Mouse (Mus musculus) heart, embryonic 11.5 days (tissue): ENCODE results near the gene Npnt. TPM values are rescaled to one million over a fixed set of nuclear protein-coding genes. Genes with fewer than 3 reads are reported as not detected.

ENCODE experiments used
- ATAC-seq: fragments of 200-750 bp; cut with Nextera tagmentation; replicated peaks from 2 replicates; pipeline ENCODE4 v1.8.0; 2017; ENCODE audit warnings: moderate library complexity; ENCODE audit not compliant: insufficient number of reproducible peaks, low FRiP score, low TSS enrichment
- H3K27ac ChIP-seq: fragments of 300-500 bp; sonication (generic); 2 replicates; pipeline ENCODE4 v1.5.1; 2014; ENCODE audit warnings: mild to moderate bottlenecking, low read depth, low read length
- H3K27me3 ChIP-seq: fragments of 300-500 bp; sonication (generic); 2 replicates; pipeline ENCODE4 v1.6.1; 2014; ENCODE audit warnings: mild to moderate bottlenecking, low read length, mixed read lengths; ENCODE audit not compliant: control insufficient read depth, insufficient read depth
- H3K36me3 ChIP-seq: fragments of 300-500 bp; sonication (generic); 2 replicates; pipeline ENCODE4 v1.6.1; 2014; ENCODE audit warnings: mild to moderate bottlenecking, low read length, moderate library complexity, mixed read lengths; ENCODE audit not compliant: control insufficient read depth, insufficient read depth
- H3K4me1 ChIP-seq: fragments of 300-500 bp; sonication (generic); 2 replicates; pipeline ENCODE4 v1.6.1; 2014; ENCODE audit warnings: low read length; ENCODE audit not compliant: control insufficient read depth, insufficient read depth
- H3K4me2 ChIP-seq: fragments of 300-500 bp; sonication (generic); 2 replicates; pipeline ENCODE4 v1.6.1; 2014; ENCODE audit warnings: mild to moderate bottlenecking, moderate library complexity
- H3K4me3 ChIP-seq: fragments of 300-500 bp; sonication (generic); 2 replicates; pipeline ENCODE4 v1.5.1; 2014; ENCODE audit warnings: low read depth, low read length
- H3K9ac ChIP-seq: fragments of 300-500 bp; sonication (generic); 2 replicates; pipeline ENCODE4 v1.6.1; 2014; ENCODE audit warnings: mild to moderate bottlenecking, low read depth, low read length, moderate library complexity
- H3K9me3 ChIP-seq: fragments of 300-500 bp; sonication (generic); replicated peaks from 2 replicates; pipeline ENCODE4 v1.6.1; 2016; ENCODE audit warnings: low read length; ENCODE audit not compliant: control insufficient read depth
- WGBS: fragments of 180-500 bp; shearing (Covaris S2); extraction: QIAGEN DNeasy Blood & Tissue Kit; methylation state at CpG from one replicate; pipeline ENCODE4 v1.1.7; 2014; ENCODE audit not compliant: insufficient replicate concordance; 5-methylcytosine and 5-hydroxymethylcytosine counted together
- polyA plus RNA-seq: library from polyadenylated mRNA; unstranded; fragments of >200 nt; fragmentation: Nextera tagmentation; extraction: Ambion mirVana; gene quantifications from 2 replicates; pipeline ENCODE4 v1.2.1, GENCODE M21; 2014

The Npnt gene
- polyA plus RNA-seq, 1 experiment from 2014 or later = 19.7 TPM

DNA sequence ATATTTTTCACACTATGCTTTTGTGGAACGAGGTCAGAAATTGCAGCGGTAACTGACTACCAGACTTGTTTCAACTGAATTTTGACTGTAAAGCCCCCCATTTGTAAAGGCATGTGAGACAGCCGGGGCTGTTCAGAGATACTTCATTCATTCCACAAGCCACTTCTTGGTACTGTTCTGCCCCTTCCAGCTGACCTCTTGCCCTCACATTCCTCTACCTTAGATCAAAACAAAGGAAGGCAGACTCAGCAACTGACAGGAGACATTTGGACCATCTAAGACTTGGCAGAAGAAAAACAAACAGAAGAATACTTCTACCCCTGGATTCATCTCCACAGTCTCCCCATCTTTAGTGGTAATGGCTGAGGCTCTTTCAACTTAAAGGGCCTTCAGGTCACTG, 5.5 kb downstream of the Npnt start:
- H3K4me3 ChIP-seq = no peak overlapping the region

GRCm38 (mm10) chr3:132944193-132944592, 5.9 kb downstream of the Npnt start:
- Histone ChIP-seq H3K9me3 (no peaks in the 10 kb centered on the region), H3K27me3 (no peaks in the 10 kb centered on the region; the same call in 1 of the 2 replicates), H3K36me3 (no peaks in the 10 kb centered on the region), H3K4me2 (no peak overlapping the region), H3K27ac (no peak overlapping the region), H3K9ac (no peak overlapping the region), H3K4me3 (no peak overlapping the region), H3K4me1 (peaks cover 14% of the 10 kb centered on the region)
- WGBS = 54% methylated on average over 7 of the region's 7 CpGs
- ATAC-seq = no peak

More for the DNA sequence above, 5.5 kb downstream of the Npnt start:
- Histone ChIP-seq H3K4me1 (peaks cover 14% of the 10 kb centered on the region), H3K4me2 (no peak overlapping the region), H3K36me3 (no peaks in the 10 kb centered on the region), H3K9me3 (no peaks in the 10 kb centered on the region), H3K27me3 (no peaks in the 10 kb centered on the region; the same call in 1 of the 2 replicates), H3K27ac (no peak overlapping the region), H3K9ac (no peak overlapping the region)
- WGBS = 42% methylated on average over 3 of the region's 3 CpGs
- ATAC-seq = no peak

GRCm38 (mm10) chr3:132942778-132943177, 7.3 kb downstream of the Npnt start:
- Histone ChIP-seq H3K36me3 (no peaks in the 10 kb centered on the region), H3K9me3 (no peaks in the 10 kb centered on the region), H3K27ac (no peak overlapping the region), H3K27me3 (no peaks in the 10 kb centered on the region), H3K4me1 (peaks cover 14% of the 10 kb centered on the region), H3K4me3 (no peak overlapping the region), H3K9ac (no peak overlapping the region), H3K4me2 (no peak overlapping the region)
- 78% methylated on average over 6 of the region's 6 CpGs for WGBS
- ATAC-seq = no peak

GRCm38 (mm10) chr3:132940181-132940990, 9.7 kb downstream of the Npnt start:
- Histone ChIP-seq H3K4me3 (no peak overlapping the region), H3K9me3 (no peaks in the 10 kb centered on the region), H3K27me3 (no peaks in the 10 kb centered on the region), H3K36me3 (no peaks in the 10 kb centered on the region), H3K27ac (no peak overlapping the region), H3K4me1 (peaks cover 13% of the 10 kb centered on the region), H3K9ac (no peak overlapping the region), H3K4me2 (no peak overlapping the region)
- ATAC-seq = no peak
- WGBS = 70% methylated on average over 10 of the region's 10 CpGs

DNA sequence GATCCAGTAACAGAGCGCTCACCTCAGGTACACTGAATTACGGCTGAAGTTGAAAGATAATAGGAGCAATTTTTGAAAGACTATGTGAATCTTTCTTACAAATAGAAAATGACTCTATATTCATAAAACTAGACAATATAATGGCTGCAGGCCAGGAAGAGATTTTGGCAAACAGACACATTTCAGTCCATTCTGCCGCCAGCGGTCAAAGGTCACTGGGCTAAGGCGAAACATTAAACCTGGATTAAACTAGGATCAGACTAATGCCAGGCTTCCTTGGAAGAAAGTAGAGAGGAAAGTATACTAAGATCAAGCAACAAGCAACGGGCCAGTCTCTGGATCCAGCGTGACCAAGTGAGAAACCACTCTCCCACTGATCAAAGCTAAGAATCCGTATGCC, 11.1 kb downstream of the Npnt start:
- no peaks in the 10 kb centered on the region for H3K9me3 ChIP-seq
- no peak overlapping the region for H3K4me2 ChIP-seq
- no peak for ATAC-seq
- peaks cover 2% of the 10 kb centered on the region; the same call in 1 of the 2 replicates for H3K4me1 ChIP-seq
- 87% methylated on average over 8 of the region's 8 CpGs for WGBS
- H3K9ac ChIP-seq = no peak overlapping the region
- H3K36me3 ChIP-seq = no peaks in the 10 kb centered on the region
- no peak overlapping the region for H3K4me3 ChIP-seq
- no peak overlapping the region for H3K27ac ChIP-seq
- H3K27me3 ChIP-seq = no peaks in the 10 kb centered on the region

GRCm38 (mm10) chr3:132934649-132935048, 15.4 kb downstream of the Npnt start:
- Histone ChIP-seq H3K27me3 (no peaks in the 10 kb centered on the region), H3K36me3 (no peaks in the 10 kb centered on the region), H3K4me2 (no peak overlapping the region), H3K4me1 (no peaks in the 10 kb centered on the region), H3K9ac (no peak overlapping the region), H3K4me3 (no peak overlapping the region), H3K9me3 (no peaks in the 10 kb centered on the region), H3K27ac (no peak overlapping the region)
- ATAC-seq = no peak
- WGBS = 66% methylated on average over 2 of the region's 2 CpGs

- Histone ChIP-seq H3K27ac (no peak overlapping the region), H3K9me3 (no peaks in the 10 kb centered on the region), H3K36me3 (no peaks in the 10 kb centered on the region), H3K9ac (no peak overlapping the region), H3K4me1 (0 out of 2 replicates have a peak, but pooled peaks cover 2% of the 10 kb centered on the region), H3K27me3 (no peaks in the 10 kb centered on the region), H3K4me3 (no peak overlapping the region), H3K4me2 (no peak overlapping the region)
- no peak for ATAC-seq
- 81% methylated on average over 4 of the region's 4 CpGs for WGBS
These were observed 18.6 kb downstream of the Npnt start for GRCm38 (mm10) chr3:132931526-132931925.

GRCm38 (mm10) chr3:132929866-132930265, 20.2 kb downstream of the Npnt start:
- no peak overlapping the region for H3K4me2 ChIP-seq
- H3K9ac ChIP-seq = no peak overlapping the region
- H3K27me3 ChIP-seq = no peaks in the 10 kb centered on the region
- H3K27ac ChIP-seq = no peak overlapping the region
- 0 out of 2 replicates have a peak, but pooled peaks cover 2% of the 10 kb centered on the region for H3K4me1 ChIP-seq
- H3K36me3 ChIP-seq = no peaks in the 10 kb centered on the region
- no peak overlapping the region for H3K4me3 ChIP-seq
- no peaks in the 10 kb centered on the region for H3K9me3 ChIP-seq
- ATAC-seq = no peak
- 68% methylated on average over 6 of the region's 6 CpGs for WGBS

DNA sequence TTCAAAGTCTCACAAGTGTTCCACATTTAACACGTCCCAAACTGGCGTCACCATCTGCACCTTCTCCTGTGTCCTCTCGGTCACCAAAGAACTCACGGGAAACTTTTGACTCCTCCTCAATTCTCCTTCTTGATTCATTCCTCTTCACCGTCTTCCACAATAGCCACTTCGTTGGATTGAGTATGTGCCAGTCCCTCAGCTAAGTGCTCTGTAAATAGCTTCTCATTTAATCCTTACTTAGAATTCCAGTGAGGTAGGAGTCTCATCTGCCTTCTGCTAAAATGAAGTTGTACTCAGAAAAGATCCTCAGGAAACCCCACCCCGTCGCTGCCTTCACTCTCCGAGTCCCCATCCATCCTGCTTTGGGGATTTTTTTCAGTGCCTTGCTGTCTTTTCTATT, 21.9 kb downstream of the Npnt start:
- H3K36me3 ChIP-seq = no peaks in the 10 kb centered on the region
- no peak overlapping the region for H3K4me2 ChIP-seq
- no peak overlapping the region for H3K9ac ChIP-seq
- WGBS = 80% methylated on average over 9 of the region's 9 CpGs
- H3K4me3 ChIP-seq = no peak overlapping the region
- no peaks in the 10 kb centered on the region for H3K27me3 ChIP-seq
- no peak for ATAC-seq
- H3K4me1 ChIP-seq = 0 out of 2 replicates have a peak, but pooled peaks cover 2% of the 10 kb centered on the region
- no peak overlapping the region for H3K27ac ChIP-seq
- H3K9me3 ChIP-seq = no peaks in the 10 kb centered on the region
